Mouse (Mus musculus): ENCODE data around the gene Myh3. TPM values are rescaled to one million over a fixed set of nuclear protein-coding genes. Genes with fewer than 3 reads are reported as not detected.
A peak's percentile ranks its signal among the peaks of the same experiment; 100 is the strongest.

The Myh3 gene
- polyA plus RNA-seq, 1 experiment = 0.56 TPM

GRCm38 (mm10) chr11:67036892-67037291 lies 41.2 kb upstream of the Myh3 start:
- Histone ChIP-seq H3ac (ENCODE audit: control insufficient read depth, insufficient read length, low read depth) (no peak overlapping the region), H3K79me3 (ENCODE audit: low read depth) (no peaks in the 10 kb centered on the region), H3K27me3 (ENCODE audit: control insufficient read depth, insufficient read depth, insufficient read length) (no peaks in the 10 kb centered on the region), H3K36me3 (ENCODE audit: control insufficient read depth, insufficient read depth) (peaks cover 39% of the 10 kb centered on the region), H3K4me3 (ENCODE audit: insufficient read depth, poor library complexity, severe bottlenecking) (no peak overlapping the region), H3K79me2 (ENCODE audit: control insufficient read depth, insufficient read depth) (no peaks in the 10 kb centered on the region)
- no peak for TF ChIP-seq MYOG (IDR thresholded peaks at IDR 0.05; ENCODE audit: control insufficient read depth, extremely low read depth, insufficient read length)
- no peak for TF ChIP-seq FOSL1 (IDR thresholded peaks at IDR 0.05; ENCODE audit: insufficient read depth, low read length, poor library complexity, severe bottlenecking)
- TF ChIP-seq MAX (IDR thresholded peaks at IDR 0.05) = no peak
- TF ChIP-seq MYOD1 (IDR thresholded peaks at IDR 0.05; ENCODE audit: control insufficient read depth, insufficient read length, low read depth) = no peak
- TF ChIP-seq USF1 (IDR thresholded peaks at IDR 0.05; ENCODE audit: low read depth) = no peak
- no peak for TF ChIP-seq CTCF (IDR thresholded peaks at IDR 0.05; ENCODE audit: control insufficient read depth, insufficient read depth, insufficient read length)
- TF ChIP-seq CEBPB (IDR thresholded peaks at IDR 0.05; ENCODE audit: low read depth) = no peak

DNA sequence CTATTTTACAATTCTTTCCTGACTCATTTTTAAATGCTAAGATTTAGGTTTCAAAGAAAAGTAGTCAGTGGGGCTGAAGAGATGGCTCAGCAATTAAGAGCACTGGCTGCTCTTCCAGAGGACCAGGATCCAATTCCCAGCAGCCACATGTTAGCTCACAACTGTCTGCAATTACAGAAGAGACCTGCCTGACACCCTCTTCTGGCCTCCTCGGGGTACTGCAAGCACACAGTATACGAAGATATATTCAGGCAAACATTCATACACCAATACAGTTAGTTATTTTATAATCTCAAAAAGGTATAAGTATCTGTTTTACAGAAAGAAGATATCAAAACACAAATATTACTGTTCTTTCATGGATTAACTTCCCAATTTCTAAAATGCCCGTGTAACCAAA lies 38.3 kb upstream of the Myh3 start:
- no peak overlapping the region for H3K4me3 ChIP-seq (ENCODE audit: insufficient read depth, poor library complexity, severe bottlenecking)
- no peaks in the 10 kb centered on the region for H3K79me3 ChIP-seq (ENCODE audit: low read depth)
- TF ChIP-seq MYOG (IDR thresholded peaks at IDR 0.05; ENCODE audit: control insufficient read depth, extremely low read depth, insufficient read length) (no peak), CEBPB (IDR thresholded peaks at IDR 0.05; ENCODE audit: low read depth) (no peak), MAX (IDR thresholded peaks at IDR 0.05) (peak; percentile 26)
- H3K79me2 ChIP-seq (ENCODE audit: control insufficient read depth, insufficient read depth) = no peaks in the 10 kb centered on the region
- H3ac ChIP-seq (ENCODE audit: control insufficient read depth, insufficient read length, low read depth) = no peak overlapping the region
- peaks cover 45% of the 10 kb centered on the region for H3K36me3 ChIP-seq (ENCODE audit: control insufficient read depth, insufficient read depth)
- no peaks in the 10 kb centered on the region for H3K27me3 ChIP-seq (ENCODE audit: control insufficient read depth, insufficient read depth, insufficient read length)

GRCm38 (mm10) chr11:67040483-67040882 lies 37.6 kb upstream of the Myh3 start:
- Histone ChIP-seq H3K36me3 (ENCODE audit: control insufficient read depth, insufficient read depth) (peaks cover 45% of the 10 kb centered on the region), H3ac (ENCODE audit: control insufficient read depth, insufficient read length, low read depth) (no peak overlapping the region), H3K79me2 (ENCODE audit: control insufficient read depth, insufficient read depth) (no peaks in the 10 kb centered on the region), H3K79me3 (ENCODE audit: low read depth) (no peaks in the 10 kb centered on the region), H3K27me3 (ENCODE audit: control insufficient read depth, insufficient read depth, insufficient read length) (no peaks in the 10 kb centered on the region), H3K4me3 (ENCODE audit: insufficient read depth, poor library complexity, severe bottlenecking) (no peak overlapping the region)
- TF ChIP-seq CTCF (IDR thresholded peaks at IDR 0.05; ENCODE audit: control insufficient read depth, insufficient read depth, insufficient read length) = no peak
- TF ChIP-seq USF1 (IDR thresholded peaks at IDR 0.05; ENCODE audit: low read depth) = no peak
- TF ChIP-seq CEBPB (IDR thresholded peaks at IDR 0.05; ENCODE audit: low read depth) = no peak
- TF ChIP-seq MYOG (IDR thresholded peaks at IDR 0.05; ENCODE audit: control insufficient read depth, extremely low read depth, insufficient read length) = no peak
- no peak for TF ChIP-seq MYOD1 (IDR thresholded peaks at IDR 0.05; ENCODE audit: control insufficient read depth, insufficient read length, low read depth)
- TF ChIP-seq FOSL1 (IDR thresholded peaks at IDR 0.05; ENCODE audit: insufficient read depth, low read length, poor library complexity, severe bottlenecking) = no peak
- TF ChIP-seq MAX (IDR thresholded peaks at IDR 0.05) = no peak

GRCm38 (mm10) chr11:67043007-67043406 lies 35.1 kb upstream of the Myh3 start:
- TF ChIP-seq MYOG (IDR thresholded peaks at IDR 0.05; ENCODE audit: control insufficient read depth, extremely low read depth, insufficient read length) (no peak), USF1 (IDR thresholded peaks at IDR 0.05; ENCODE audit: low read depth) (no peak), CTCF (IDR thresholded peaks at IDR 0.05; ENCODE audit: control insufficient read depth, insufficient read depth, insufficient read length) (no peak), CEBPB (IDR thresholded peaks at IDR 0.05; ENCODE audit: low read depth) (no peak), MYOD1 (IDR thresholded peaks at IDR 0.05; ENCODE audit: control insufficient read depth, insufficient read length, low read depth) (no peak), FOSL1 (IDR thresholded peaks at IDR 0.05; ENCODE audit: insufficient read depth, low read length, poor library complexity, severe bottlenecking) (no peak), MAX (IDR thresholded peaks at IDR 0.05) (no peak)
- H3K4me3 ChIP-seq (ENCODE audit: insufficient read depth, poor library complexity, severe bottlenecking) = no peak overlapping the region
- H3K27me3 ChIP-seq (ENCODE audit: control insufficient read depth, insufficient read depth, insufficient read length) = no peaks in the 10 kb centered on the region
- H3K79me3 ChIP-seq (ENCODE audit: low read depth) = no peaks in the 10 kb centered on the region
- H3K79me2 ChIP-seq (ENCODE audit: control insufficient read depth, insufficient read depth) = no peaks in the 10 kb centered on the region
- no peak overlapping the region for H3ac ChIP-seq (ENCODE audit: control insufficient read depth, insufficient read length, low read depth)
- peaks cover 49% of the 10 kb centered on the region for H3K36me3 ChIP-seq (ENCODE audit: control insufficient read depth, insufficient read depth)

DNA sequence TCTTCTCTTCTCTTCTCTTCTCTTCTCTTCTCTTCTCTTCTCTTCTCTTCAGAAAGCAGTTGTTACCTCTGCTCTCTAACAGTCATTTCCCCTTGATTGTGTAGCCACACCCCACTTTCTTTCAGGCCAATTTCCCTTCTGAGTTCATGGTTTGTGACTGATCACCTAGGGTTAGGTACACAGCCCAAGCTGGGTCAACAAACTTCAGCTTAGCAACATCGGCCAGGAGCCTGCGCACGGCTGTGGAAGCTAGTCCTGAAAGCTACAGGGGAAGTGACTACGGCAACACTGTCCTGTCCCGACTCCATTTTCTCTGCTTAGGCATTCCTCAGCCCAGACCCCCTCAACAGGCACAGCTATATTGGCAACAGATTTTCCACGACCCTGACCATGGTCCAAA lies 33.1 kb upstream of the Myh3 start:
- H3K27me3 ChIP-seq (ENCODE audit: control insufficient read depth, insufficient read depth, insufficient read length) = no peaks in the 10 kb centered on the region
- H3K79me2 ChIP-seq (ENCODE audit: control insufficient read depth, insufficient read depth) = peaks cover 5% of the 10 kb centered on the region

GRCm38 (mm10) chr11:67047199-67047598 lies 30.9 kb upstream of the Myh3 start:
- peaks cover 4% of the 10 kb centered on the region for H3K79me3 ChIP-seq (ENCODE audit: low read depth)
- no peak overlapping the region for H3K4me3 ChIP-seq (ENCODE audit: insufficient read depth, poor library complexity, severe bottlenecking)
- peaks cover 18% of the 10 kb centered on the region for H3K36me3 ChIP-seq (ENCODE audit: control insufficient read depth, insufficient read depth)
- TF ChIP-seq CEBPB (IDR thresholded peaks at IDR 0.05; ENCODE audit: low read depth) (no peak), MYOG (IDR thresholded peaks at IDR 0.05; ENCODE audit: control insufficient read depth, extremely low read depth, insufficient read length) (no peak), USF1 (IDR thresholded peaks at IDR 0.05; ENCODE audit: low read depth) (no peak), FOSL1 (IDR thresholded peaks at IDR 0.05; ENCODE audit: insufficient read depth, low read length, poor library complexity, severe bottlenecking) (no peak), MYOD1 (IDR thresholded peaks at IDR 0.05; ENCODE audit: control insufficient read depth, insufficient read length, low read depth) (no peak)
- peaks cover 26% of the 10 kb centered on the region for H3K79me2 ChIP-seq (ENCODE audit: control insufficient read depth, insufficient read depth)
- H3ac ChIP-seq (ENCODE audit: control insufficient read depth, insufficient read length, low read depth) = no peak overlapping the region
- H3K27me3 ChIP-seq (ENCODE audit: control insufficient read depth, insufficient read depth, insufficient read length) = no peaks in the 10 kb centered on the region

More for the DNA sequence above, 33.1 kb upstream of the Myh3 start:
- TF ChIP-seq CTCF (IDR thresholded peaks at IDR 0.05; ENCODE audit: control insufficient read depth, insufficient read depth, insufficient read length) = no peak
- TF ChIP-seq MAX (IDR thresholded peaks at IDR 0.05) = no peak
- TF ChIP-seq MYOG (IDR thresholded peaks at IDR 0.05; ENCODE audit: control insufficient read depth, extremely low read depth, insufficient read length) = no peak
- Histone ChIP-seq H3ac (ENCODE audit: control insufficient read depth, insufficient read length, low read depth) (no peak overlapping the region), H3K4me3 (ENCODE audit: insufficient read depth, poor library complexity, severe bottlenecking) (no peak overlapping the region), H3K79me3 (ENCODE audit: low read depth) (peaks cover 2% of the 10 kb centered on the region), H3K36me3 (ENCODE audit: control insufficient read depth, insufficient read depth) (peaks cover 33% of the 10 kb centered on the region)

All from C2C12 (cell line).